Mouse (Mus musculus) small intestine, adult 2 months (tissue): ENCODE data around the gene Slc50a1.

Experiments
- CTCF ChIP-seq: fragments of 200-500 bp; IDR thresholded peaks from 2 replicates; pipeline ENCODE4 v1.5.1; 2012; ENCODE audit warnings: low read depth, mild to moderate bottlenecking, control low read depth, inconsistent platforms, low read length, moderate library complexity, mixed read lengths; ENCODE audit not compliant: insufficient replicate concordance, insufficient read length; ENCODE audit errors: extremely low read depth
- POLR2A ChIP-seq: fragments of 200-500 bp; IDR thresholded peaks from 2 replicates; pipeline ENCODE4 v1.6.1; 2012; ENCODE audit warnings: low read depth, mild to moderate bottlenecking, control low read depth, inconsistent platforms, low read length, moderate library complexity

DNA sequence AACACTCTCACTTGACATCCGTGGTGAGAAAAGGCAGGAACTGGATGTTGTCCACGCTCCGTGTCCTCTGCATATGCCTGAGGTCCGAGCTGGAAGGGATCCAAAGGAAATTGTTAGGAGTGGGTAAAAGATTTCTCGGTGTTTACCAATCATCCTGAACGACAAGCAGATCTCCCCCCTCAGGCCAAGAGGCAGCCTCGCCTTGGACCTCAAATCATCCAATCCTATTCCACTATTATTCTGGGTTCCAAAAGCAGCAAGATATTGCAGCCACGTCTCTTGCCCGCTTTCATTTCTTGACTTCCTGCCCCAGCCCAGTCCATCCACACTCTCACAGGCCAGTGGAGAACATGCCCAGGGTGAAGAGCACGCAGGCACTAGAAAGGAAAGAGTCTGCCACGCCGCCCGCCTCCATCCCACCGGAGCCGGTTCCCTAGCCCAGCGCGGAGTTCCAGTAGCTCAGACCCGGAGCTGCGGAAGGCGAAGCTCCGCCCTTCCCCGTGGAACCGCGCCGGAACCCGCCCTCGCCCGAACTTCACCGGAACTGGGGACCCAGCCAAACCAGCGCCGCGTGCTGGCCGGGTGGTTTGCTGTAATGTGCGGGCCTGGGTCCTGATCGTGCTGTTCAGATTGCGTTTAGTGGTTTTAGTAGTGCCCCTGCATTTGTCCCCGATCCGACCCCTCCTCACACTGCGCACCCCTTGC lies at the start of gene Slc50a1:
- TF ChIP-seq CTCF (peak; percentile 31; the same call in 1 of the 2 replicates), POLR2A (peak; percentile 76)
